In the genomic region with DNA sequence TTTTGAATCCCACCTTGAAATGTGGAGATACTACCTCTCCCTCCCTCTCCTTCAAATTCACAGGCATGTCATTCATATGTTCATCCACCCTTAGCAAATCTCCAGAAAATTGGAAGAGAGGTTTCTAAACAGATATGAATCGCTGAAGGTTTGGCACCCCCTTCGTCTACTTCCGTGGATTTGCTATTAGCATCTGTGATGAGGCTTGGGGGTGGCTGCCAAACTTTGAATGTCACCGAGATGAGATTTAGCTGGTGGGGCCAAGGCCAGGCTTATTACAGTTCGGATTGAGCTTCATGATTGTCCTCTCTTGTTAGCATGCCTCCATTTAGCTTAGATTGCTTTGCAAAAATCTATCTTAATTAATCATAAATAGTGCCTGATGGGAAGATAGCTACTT, we compare ENCODE assay signal across 13 mouse cellular contexts.
"Had no signal": no experiment of that assay in that cellular context is flagged by ENCODE, and none has a peak within 500 bp of the region (broad histone marks: within the 10 kb centered on the region; RNA-seq: fewer than 3 reads in every experiment).

No protein-coding gene starts in this region.

- H3K4me2 ChIP-seq: liver, embryonic 13.5 days; midbrain, embryonic 11.5 days; stomach, embryonic 15.5 days had no signal

- H3K4me1 ChIP-seq: liver, embryonic 13.5 days; stomach, embryonic 15.5 days had no signal

- DNase-seq: kidney, postnatal 25 days; layer of hippocampus, adult 9-11 months; liver, embryonic 13.5 days; lung, adult 2 months; lung, postnatal 14 days; lung, postnatal 4 days; midbrain, embryonic 14.5 days; spleen, adult 18-20 months; thymus, postnatal 25 days had no signal

- H3K36me3 ChIP-seq: liver, embryonic 13.5 days; stomach, embryonic 15.5 days had no signal

- H3K27me3 ChIP-seq: liver, embryonic 13.5 days; stomach, embryonic 15.5 days had no signal

- H3K9ac ChIP-seq: liver, embryonic 13.5 days; stomach, embryonic 15.5 days had no signal

- H3K4me3 ChIP-seq: layer of hippocampus, adult 2 months; liver, embryonic 13.5 days; stomach, embryonic 15.5 days had no signal

- H3K27ac ChIP-seq: kidney, postnatal 0 days; layer of hippocampus, adult 2 months; liver, embryonic 13.5 days; stomach, embryonic 15.5 days had no signal

- H3K9me3 ChIP-seq: liver, embryonic 13.5 days; stomach, embryonic 15.5 days had no signal
